Mouse (Mus musculus) left cerebral cortex, postnatal 10 days (tissue): ENCODE results near the gene Cxcr4. TPM values are rescaled to one million over a fixed set of nuclear protein-coding genes. Genes with fewer than 3 reads are reported as not detected.

Source experiments
- DNase-seq, 2 experiments: peaks; one replicate each; pipeline ENCODE4 v3.0.0; 2021 to 2022; ENCODE audit warnings: low spot score in 2 of 2, mixed read lengths in 1 of 2; ENCODE audit errors: extremely low spot score in 1 of 2
- intact Hi-C: fragments of 180-260 bp; cut with DNase I; formaldehyde crosslinking; loops from one replicate; pipeline ENCODE4 v1.15.1; 2025
- total RNA-seq, 2 experiments: library from RNA; stranded (reverse); gene quantifications; 2 replicates each; pipeline ENCODE4 v1.2.3; 2021

Cxcr4 gene
- total RNA-seq, 2 experiments from 2014 or later: 7.2 to 10.0 TPM

DNA sequence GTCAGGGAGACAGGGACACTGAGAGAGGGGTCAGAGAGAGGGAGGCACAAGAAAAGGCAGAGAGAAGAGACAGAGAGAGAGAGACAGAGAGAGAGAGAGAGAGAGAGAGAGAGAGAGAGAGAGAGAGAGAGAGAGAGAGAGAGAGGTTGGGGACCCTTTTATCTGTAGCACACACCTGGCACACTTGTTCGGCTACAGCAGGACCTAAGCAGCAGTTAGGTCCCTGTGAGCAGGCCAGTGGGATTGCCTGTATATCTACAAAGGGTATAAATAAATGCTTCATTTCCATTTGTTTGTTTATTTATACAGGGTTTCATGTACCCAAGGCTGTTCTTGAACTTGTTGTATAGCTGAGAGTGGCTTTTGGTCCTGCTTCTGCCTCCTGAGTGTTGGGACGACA lies 49.0 kb downstream of the Cxcr4 start:
- intact Hi-C loops: no loop called here
- no peak for DNase-seq

DNA sequence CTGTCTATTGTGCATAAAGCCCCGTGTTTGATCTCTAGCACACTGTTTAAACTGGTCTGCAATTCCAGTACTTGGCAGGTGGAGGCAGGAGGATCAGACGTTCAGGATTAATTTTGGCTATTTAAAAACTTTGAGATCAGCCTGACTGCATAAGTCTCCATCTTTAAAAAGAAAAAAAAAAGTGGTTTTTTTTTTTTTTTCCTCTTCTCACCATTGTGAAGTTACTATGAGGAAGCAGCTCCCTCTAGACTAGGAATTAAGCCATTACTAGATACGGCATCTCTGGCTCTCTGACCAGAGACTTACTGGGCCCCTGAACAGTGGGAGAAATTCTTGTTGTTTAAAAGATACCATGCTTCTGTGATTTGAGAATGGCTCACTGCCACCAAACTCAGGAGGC lies 49.5 kb downstream of the Cxcr4 start:
- DNase-seq: no peak
- intact Hi-C loops: no loop called here

GRCm38 (mm10) chr1:128540213-128540612 lies 51.9 kb downstream of the Cxcr4 start:
- DNase-seq: no peak

GRCm38 (mm10) chr1:128539555-128539954 lies 52.5 kb downstream of the Cxcr4 start:
- intact Hi-C loops: no loop called here
- DNase-seq: no peak

More at GRCm38 (mm10) chr1:128540213-128540612, 51.9 kb downstream of the Cxcr4 start:
- intact Hi-C loops: no loop called here

Other genes with a start within 250 kb of the Cxcr4 start
- gene Mcm6, start 232.6 kb downstream of the Cxcr4 start, total RNA-seq: 10 to 100 TPM; 14.6 to 15.6 TPM
- 10 to 100 TPM; 64.0 to 67.9 TPM for gene Dars, start 174.9 kb downstream of the Cxcr4 start, total RNA-seq